Mouse (Mus musculus) small intestine, adult 2 months (tissue): ENCODE measurements around the gene Ube2l3.

Experiments
- CTCF ChIP-seq: fragments of 200-500 bp; IDR thresholded peaks from 2 replicates; pipeline ENCODE4 v1.5.1; 2012; ENCODE audit warnings: low read depth, mild to moderate bottlenecking, control low read depth, inconsistent platforms, low read length, moderate library complexity, mixed read lengths; ENCODE audit not compliant: insufficient replicate concordance, insufficient read length; ENCODE audit errors: extremely low read depth
- POLR2A ChIP-seq: fragments of 200-500 bp; IDR thresholded peaks from 2 replicates; pipeline ENCODE4 v1.6.1; 2012; ENCODE audit warnings: low read depth, mild to moderate bottlenecking, control low read depth, inconsistent platforms, low read length, moderate library complexity

GRCm38 (mm10) chr16:17226496-17226895 lies 24.0 kb upstream of the Ube2l3 start:
- TF ChIP-seq POLR2A (no peak), CTCF (no peak)
